Mouse (Mus musculus) intestine, embryonic 16.5 days (tissue): Measurements from ENCODE around the gene BC061212. TPM values are rescaled to one million over a fixed set of nuclear protein-coding genes. Genes with fewer than 3 reads are reported as not detected.
"Not testable (repeated sequence)": the region's sequence is repeated elsewhere in the genome, so short reads cannot be mapped to it uniquely, and the experiment has no call there.

ENCODE experiments used
- ATAC-seq: fragments of 200-750 bp; cut with Nextera tagmentation; 2 replicates; pipeline ENCODE4 v1.8.0; 2017; ENCODE audit warnings: moderate TSS enrichment, moderate library complexity
- H3K27ac ChIP-seq: fragments of 300-500 bp; sonication (generic); 2 replicates; pipeline ENCODE4 v1.5.1; 2014; ENCODE audit warnings: mild to moderate bottlenecking, low read length
- H3K27me3 ChIP-seq: fragments of 300-500 bp; sonication (generic); replicated peaks from 2 replicates; pipeline ENCODE4 v1.6.1; 2014; ENCODE audit warnings: low read length, control low read depth, mixed read lengths; ENCODE audit not compliant: control insufficient read depth, insufficient read depth
- H3K36me3 ChIP-seq: fragments of 300-500 bp; sonication (generic); 2 replicates; pipeline ENCODE4 v1.6.1; 2014; ENCODE audit warnings: low read length, control low read depth; ENCODE audit not compliant: control insufficient read depth, insufficient read depth
- H3K4me1 ChIP-seq: fragments of 300-500 bp; sonication (generic); 2 replicates; pipeline ENCODE4 v1.6.1; 2014; ENCODE audit warnings: low read length, control low read depth, mixed read lengths; ENCODE audit not compliant: control insufficient read depth, insufficient read depth
- H3K4me2 ChIP-seq: fragments of 300-500 bp; sonication (generic); 2 replicates; pipeline ENCODE4 v1.6.1; 2014; ENCODE audit warnings: low read depth, low read length, control low read depth
- H3K4me3 ChIP-seq: fragments of 300-500 bp; sonication (generic); 2 replicates; pipeline ENCODE4 v1.5.1; 2014; ENCODE audit warnings: mild to moderate bottlenecking, low read length
- H3K9ac ChIP-seq: fragments of 300-500 bp; sonication (generic); 2 replicates; pipeline ENCODE4 v1.6.1; 2014; ENCODE audit warnings: low read depth, low read length
- H3K9me3 ChIP-seq: fragments of 300-500 bp; sonication (generic); 2 replicates; pipeline ENCODE4 v1.6.1; 2016; ENCODE audit warnings: low read length, control low read depth; ENCODE audit not compliant: control insufficient read depth
- WGBS: fragments of 180-500 bp; shearing (Covaris S2); extraction: QIAGEN DNeasy Blood & Tissue Kit; methylation state at CpG from one replicate; pipeline ENCODE4 v1.1.7; 2014; 5-methylcytosine and 5-hydroxymethylcytosine counted together
- polyA plus RNA-seq: library from polyadenylated mRNA; unstranded; fragments of >200 nt; fragmentation: Nextera tagmentation; extraction: Ambion mirVana; gene quantifications from 2 replicates; pipeline ENCODE4 v1.2.1, GENCODE M21; 2015

Gene BC061212
- not detected in 2 replicates for polyA plus RNA-seq

DNA sequence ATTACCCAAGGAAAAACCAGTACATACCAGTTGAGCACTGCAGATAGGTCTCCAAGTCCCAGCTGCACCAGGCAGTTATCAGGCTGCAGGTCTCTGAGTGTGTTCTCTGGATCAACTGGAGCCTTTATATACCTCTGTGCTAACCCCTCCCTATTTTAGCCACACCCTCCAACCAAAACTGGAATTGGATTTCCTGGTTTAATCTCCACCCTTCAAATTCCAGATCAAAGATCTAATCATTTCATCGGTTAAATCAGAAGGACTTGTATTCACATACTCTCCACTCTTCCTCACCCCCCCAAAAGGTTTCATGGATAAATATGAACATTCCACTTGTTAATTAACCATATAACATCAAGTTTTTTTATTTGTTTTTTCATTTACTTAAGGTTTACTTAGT lies at the start of gene BC061212:
BC061212 (minus strand) TSS at position 101 of the 400 bp plus-strand sequence.
- H3K27me3 ChIP-seq, ATAC-seq, H3K9ac ChIP-seq, H3K4me3 ChIP-seq, H3K36me3 ChIP-seq, H3K4me1 ChIP-seq, H3K9me3 ChIP-seq, H3K4me2 ChIP-seq, H3K27ac ChIP-seq: not testable (repeated sequence)
- WGBS, result no CpG with 5 or more reads among the region's 1 CpGs

GRCm38 (mm10) chr5:94076085-94076484 lies 5.7 kb upstream of the BC061212 start, which contains the start of gene Gm6351:
TSS of gene Gm6351 (plus strand) at chr5:94076385.
- not testable (repeated sequence) for H3K36me3 ChIP-seq, H3K9ac ChIP-seq, H3K27ac ChIP-seq, H3K27me3 ChIP-seq, ATAC-seq, H3K4me1 ChIP-seq, H3K9me3 ChIP-seq, H3K4me2 ChIP-seq, H3K4me3 ChIP-seq
- WGBS, result no CpG with 5 or more reads among the region's 3 CpGs

Other genes with a start within 250 kb of the BC061212 start
- gene Gm7792, start 226.8 kb downstream of the BC061212 start, polyA plus RNA-seq, result not detected in 2 replicates
- not detected in 2 replicates for gene Gm16429, start 141.5 kb downstream of the BC061212 start, polyA plus RNA-seq
- not detected in 2 replicates for gene Gm6351, start 5.8 kb upstream of the BC061212 start, polyA plus RNA-seq
- not detected in 2 replicates for gene Gm3106, start 147.5 kb upstream of the BC061212 start, polyA plus RNA-seq
- not detected in 2 replicates for gene A430089I19Rik, start 236.3 kb upstream of the BC061212 start, polyA plus RNA-seq
- gene Gm6502, start 243.9 kb upstream of the BC061212 start, polyA plus RNA-seq, result not detected in 2 replicates